Mouse (Mus musculus): ENCODE results near the gene Zfp747. TPM values are rescaled to one million over a fixed set of nuclear protein-coding genes. Genes with fewer than 3 reads are reported as not detected.
"Not testable (repeated sequence)": the region's sequence is repeated elsewhere in the genome, so short reads cannot be mapped to it uniquely, and the experiment has no call there.

Zfp747 gene
- polyA plus RNA-seq, 1 experiment from 2014 or later = 9.1 TPM

DNA sequence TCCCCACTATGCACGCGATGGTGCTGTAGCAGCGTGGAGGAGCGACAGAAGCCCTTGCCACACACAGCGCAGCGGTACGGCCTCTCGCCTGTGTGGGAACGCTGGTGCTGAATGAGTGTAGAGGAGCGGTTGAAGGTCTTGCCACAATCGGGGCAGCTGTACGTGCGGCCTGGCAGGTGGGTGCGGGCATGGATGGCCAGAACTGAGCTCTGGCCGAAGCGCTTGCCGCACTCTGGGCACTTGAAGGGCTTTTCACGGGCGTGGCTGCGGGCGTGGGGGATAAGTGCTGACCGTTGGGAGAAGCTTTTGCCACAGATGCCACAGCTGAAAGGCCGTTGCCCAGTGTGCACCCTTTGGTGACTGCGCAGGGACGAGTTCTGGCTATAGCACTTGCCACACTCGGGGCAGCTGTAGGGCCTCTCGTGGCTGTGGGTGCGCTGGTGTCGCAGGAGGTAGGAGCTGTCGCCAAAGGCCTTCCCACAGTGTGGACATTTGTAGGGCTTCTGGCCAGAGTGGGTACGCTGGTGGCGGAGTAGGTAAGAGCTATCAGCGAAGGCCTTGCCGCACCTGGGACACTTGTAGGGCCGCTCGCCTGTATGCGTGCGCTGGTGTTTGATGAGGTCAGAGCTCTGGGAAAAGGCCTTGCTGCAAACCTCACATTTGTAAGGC, 32.4 kb downstream of the Zfp747 start:
- Histone ChIP-seq H3K36me3 (replicated peaks) (peaks cover 29% of the 10 kb centered on the region), H3K4me3 (replicated peaks) (no peak overlapping the region), H3K9me3 (no peaks in the 10 kb centered on the region), H3K9ac (no peak overlapping the region), H3K27ac (no peak overlapping the region), H3K4me2 (no peak overlapping the region), H3K4me1 (peaks cover 19% of the 10 kb centered on the region), H3K27me3 (0 out of 2 replicates have a peak, but pooled peaks cover 4% of the 10 kb centered on the region)
- no peak for ATAC-seq (ENCODE audit: low FRiP score)
- 95% methylated on average over 38 of the region's 38 CpGs for WGBS

DNA sequence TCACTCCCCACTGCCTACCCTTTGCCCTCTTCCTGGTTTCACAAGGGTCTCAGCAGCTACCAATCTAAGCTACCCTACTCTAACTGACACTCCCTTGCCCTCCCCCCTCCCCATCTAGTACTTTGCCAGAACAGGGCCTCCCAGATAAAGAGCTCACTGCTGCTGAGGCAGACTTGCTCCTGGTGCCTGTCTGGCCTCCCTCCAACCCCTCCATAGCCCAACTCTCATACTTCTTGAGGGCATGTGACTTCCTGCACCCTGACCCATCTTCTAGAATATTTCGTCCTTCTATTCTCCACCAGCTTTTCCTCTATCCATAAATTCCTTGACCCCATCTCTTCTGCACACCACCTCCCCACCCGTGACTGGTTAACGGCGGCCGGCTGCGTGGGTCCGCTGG, 33.0 kb downstream of the Zfp747 start:
- WGBS = 97% methylated on average over 7 of the region's 7 CpGs
- Histone ChIP-seq H3K27me3 (0 out of 2 replicates have a peak, but pooled peaks cover 4% of the 10 kb centered on the region), H3K36me3 (replicated peaks) (peaks cover 29% of the 10 kb centered on the region), H3K4me3 (replicated peaks) (no peak overlapping the region), H3K9me3 (no peaks in the 10 kb centered on the region), H3K27ac (no peak overlapping the region), H3K9ac (no peak overlapping the region), H3K4me1 (peaks cover 19% of the 10 kb centered on the region), H3K4me2 (no peak overlapping the region)
- no peak for ATAC-seq (ENCODE audit: low FRiP score)

DNA sequence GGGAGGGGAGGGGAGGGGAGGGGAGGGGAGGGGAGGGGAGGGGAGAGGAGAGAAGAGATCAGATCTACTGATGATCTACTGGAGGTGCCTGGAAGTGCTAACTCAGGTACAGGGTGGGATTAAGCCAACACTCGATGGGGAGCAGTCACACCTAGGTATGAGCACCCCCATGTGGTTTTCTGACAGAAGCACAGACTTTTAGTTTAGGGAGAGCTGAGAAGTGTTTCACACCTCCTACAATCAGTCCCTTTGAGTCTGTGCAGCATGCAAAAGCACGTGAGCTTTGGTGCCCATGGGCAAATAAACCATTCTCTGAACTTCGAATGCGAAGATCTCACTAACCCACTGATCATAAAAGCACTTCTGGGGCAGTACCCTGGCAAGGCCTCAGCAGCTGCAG, 33.5 kb downstream of the Zfp747 start:
- Histone ChIP-seq H3K4me3 (replicated peaks) (no peak overlapping the region), H3K36me3 (replicated peaks) (peaks cover 29% of the 10 kb centered on the region), H3K4me1 (peaks cover 19% of the 10 kb centered on the region), H3K4me2 (no peak overlapping the region), H3K9me3 (no peaks in the 10 kb centered on the region), H3K27ac (no peak overlapping the region), H3K9ac (no peak overlapping the region), H3K27me3 (0 out of 2 replicates have a peak, but pooled peaks cover 1% of the 10 kb centered on the region)
- no peak for ATAC-seq (ENCODE audit: low FRiP score)
- 63% methylated on average over 4 of the region's 4 CpGs for WGBS

DNA sequence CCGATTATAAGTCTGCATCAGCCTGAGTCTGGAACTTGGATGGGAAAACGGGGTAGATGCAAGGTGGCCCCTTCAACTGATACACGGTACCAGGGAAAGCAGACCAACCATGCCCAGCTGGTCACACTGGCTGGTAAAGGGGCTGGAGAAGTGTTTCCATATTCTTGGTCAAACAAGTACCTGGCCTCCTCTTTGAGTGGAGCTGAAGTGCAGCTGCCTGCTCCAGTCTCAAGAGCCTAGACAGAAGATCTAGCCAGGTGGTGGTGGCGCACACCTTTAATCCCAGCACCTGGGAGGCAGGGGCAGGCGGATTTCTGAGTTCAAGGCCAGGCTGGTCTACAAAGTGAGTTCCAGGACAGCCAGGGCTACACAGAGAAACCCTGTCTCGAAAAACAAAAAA, 34.0 kb downstream of the Zfp747 start:
- Histone ChIP-seq H3K4me1 (peaks cover 18% of the 10 kb centered on the region), H3K36me3 (replicated peaks) (peaks cover 29% of the 10 kb centered on the region)
- not testable (repeated sequence) for H3K27me3 ChIP-seq; ATAC-seq (ENCODE audit: low FRiP score); H3K4me3 ChIP-seq (replicated peaks); H3K27ac ChIP-seq; H3K9ac ChIP-seq; H3K9me3 ChIP-seq; H3K4me2 ChIP-seq
- WGBS = 90% methylated on average over 6 of the region's 6 CpGs

DNA sequence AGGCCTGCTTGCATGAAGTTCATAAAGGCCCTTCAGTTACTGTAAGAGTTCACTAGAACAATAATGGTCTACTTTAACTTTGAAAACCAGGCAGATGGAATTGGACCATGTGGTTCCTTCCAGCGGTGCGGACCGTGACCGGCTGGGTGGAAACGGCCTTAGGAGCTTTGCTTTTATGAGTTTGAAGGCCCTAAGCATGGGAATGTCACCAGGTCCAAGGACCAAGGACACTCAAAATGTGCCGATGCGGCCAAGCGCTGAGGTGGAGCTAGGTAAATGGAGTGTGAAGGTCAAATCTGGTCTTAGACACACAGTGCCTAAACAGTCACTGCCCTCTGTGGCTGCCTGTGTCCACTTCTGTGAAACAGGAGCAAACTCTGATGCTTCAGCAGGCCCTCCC, 34.5 kb downstream of the Zfp747 start:
- Histone ChIP-seq H3K4me3 (replicated peaks) (no peak overlapping the region), H3K36me3 (replicated peaks) (peaks cover 29% of the 10 kb centered on the region), H3K4me1 (peaks cover 13% of the 10 kb centered on the region), H3K27me3 (no peaks in the 10 kb centered on the region), H3K9ac (no peak overlapping the region; the same call in 1 of the 2 replicates), H3K4me2 (no peak overlapping the region), H3K27ac (no peak overlapping the region), H3K9me3 (no peaks in the 10 kb centered on the region)
- 98% methylated on average over 8 of the region's 8 CpGs for WGBS
- no peak for ATAC-seq (ENCODE audit: low FRiP score)

DNA sequence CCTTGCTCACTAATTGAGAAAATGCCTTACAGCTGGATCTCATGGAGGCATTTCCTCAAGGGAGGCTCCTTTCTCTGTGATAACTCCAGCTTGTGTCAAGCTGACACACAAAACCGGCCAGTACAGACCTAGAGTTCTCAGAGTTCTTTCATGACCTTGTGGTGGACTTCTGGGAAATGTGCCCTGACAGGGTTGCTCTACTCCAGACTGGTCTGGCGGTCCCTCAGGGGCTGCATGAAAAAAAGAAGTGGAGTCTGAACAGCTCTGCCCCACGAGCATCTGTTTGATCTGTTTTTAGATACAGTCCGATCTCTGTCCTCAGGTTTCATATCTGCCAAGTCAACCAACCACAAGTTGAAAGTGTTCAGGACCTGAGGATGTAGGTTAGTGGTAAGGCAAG, 38.2 kb downstream of the Zfp747 start:
- ATAC-seq (ENCODE audit: low FRiP score) = no peak
- 82% methylated on average over 4 of the region's 4 CpGs for WGBS
- Histone ChIP-seq H3K27ac (no peak overlapping the region), H3K4me2 (no peak overlapping the region), H3K4me1 (no peaks in the 10 kb centered on the region), H3K9ac (no peak overlapping the region), H3K9me3 (no peaks in the 10 kb centered on the region), H3K36me3 (replicated peaks) (peaks cover 14% of the 10 kb centered on the region), H3K4me3 (replicated peaks) (no peak overlapping the region), H3K27me3 (no peaks in the 10 kb centered on the region)

DNA sequence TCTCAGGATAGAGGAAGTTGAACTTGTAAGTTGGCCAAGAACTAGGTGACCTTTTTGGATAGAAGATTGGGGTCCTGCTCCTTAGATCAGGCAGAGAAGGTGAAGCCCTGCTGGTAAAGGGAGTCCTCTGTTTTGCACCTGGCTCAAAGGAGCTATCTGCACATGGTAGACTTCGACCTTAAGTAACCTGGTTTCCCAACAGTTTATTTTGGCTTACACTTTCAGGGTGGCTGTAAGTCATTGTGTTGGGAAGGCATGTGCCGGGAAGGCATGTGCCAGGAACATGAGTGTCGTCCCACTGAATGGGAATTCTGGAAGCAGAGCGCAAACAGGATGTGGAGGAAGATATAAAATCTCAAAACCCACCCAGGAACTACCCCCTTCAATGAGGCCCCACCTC, 40.2 kb downstream of the Zfp747 start:
- Histone ChIP-seq H3K4me1 (no peaks in the 10 kb centered on the region), H3K4me3 (replicated peaks) (no peak overlapping the region), H3K27me3 (no peaks in the 10 kb centered on the region), H3K9ac (no peak overlapping the region), H3K36me3 (replicated peaks) (no peaks in the 10 kb centered on the region), H3K4me2 (no peak overlapping the region), H3K9me3 (no peaks in the 10 kb centered on the region), H3K27ac (no peak overlapping the region)
- ATAC-seq (ENCODE audit: low FRiP score) = no peak
- WGBS = 87% methylated on average over 4 of the region's 4 CpGs

DNA sequence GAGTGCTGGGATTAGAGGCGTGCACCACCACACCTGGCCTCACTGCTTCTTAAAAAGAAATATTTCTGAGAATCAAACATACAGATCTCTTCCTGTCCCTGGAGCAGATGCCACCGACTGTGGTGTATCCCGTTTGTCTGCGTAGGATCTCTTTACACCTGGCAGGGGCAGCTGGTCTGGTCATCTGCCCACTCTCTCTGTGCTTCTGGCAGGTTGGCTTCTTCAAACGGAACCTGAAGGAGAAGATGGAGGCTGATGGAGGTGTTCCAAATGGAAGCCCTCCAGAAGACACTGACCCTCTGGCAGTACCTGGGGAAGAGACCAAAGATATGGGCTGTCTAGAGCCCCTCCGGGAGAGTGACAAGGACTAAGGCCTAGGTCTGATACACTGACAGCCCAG, 42.6 kb downstream of the Zfp747 start:
- Histone ChIP-seq H3K4me1 (no peaks in the 10 kb centered on the region), H3K4me2 (no peak overlapping the region), H3K27ac (no peak overlapping the region), H3K4me3 (replicated peaks) (no peak overlapping the region), H3K9me3 (no peaks in the 10 kb centered on the region), H3K9ac (no peak overlapping the region), H3K36me3 (replicated peaks) (no peaks in the 10 kb centered on the region), H3K27me3 (no peaks in the 10 kb centered on the region)
- ATAC-seq (ENCODE audit: low FRiP score) = no peak
- WGBS = 83% methylated on average over 6 of the region's 6 CpGs

DNA sequence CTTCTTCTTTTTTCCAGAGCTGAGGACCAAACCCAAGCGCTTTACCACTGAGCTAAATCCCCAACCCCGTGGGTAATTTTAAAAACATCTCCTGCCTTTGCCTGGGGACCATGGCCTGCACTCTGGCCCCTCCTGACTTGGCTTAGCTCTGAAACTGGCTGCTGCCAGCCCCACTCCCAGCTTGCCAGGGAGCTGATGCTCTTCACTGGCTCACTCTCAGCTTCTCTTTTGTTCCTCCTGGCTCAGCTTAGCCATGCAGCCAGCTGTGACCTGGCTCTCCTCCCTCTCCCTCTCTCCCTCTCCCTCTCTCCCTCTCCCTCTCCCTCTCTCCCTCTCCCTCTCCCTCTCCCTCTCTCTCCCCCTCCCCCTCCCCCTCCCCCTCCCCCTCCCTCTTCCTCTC, 49.2 kb downstream of the Zfp747 start:
- Histone ChIP-seq H3K9ac (no peak overlapping the region), H3K27ac (no peak overlapping the region), H3K9me3 (no peaks in the 10 kb centered on the region), H3K36me3 (replicated peaks) (no peaks in the 10 kb centered on the region), H3K4me1 (no peaks in the 10 kb centered on the region), H3K4me2 (no peak overlapping the region), H3K4me3 (replicated peaks) (no peak overlapping the region), H3K27me3 (no peaks in the 10 kb centered on the region)
- WGBS = 49% methylated on average over 2 of the region's 2 CpGs
- no peak for ATAC-seq (ENCODE audit: low FRiP score)

DNA sequence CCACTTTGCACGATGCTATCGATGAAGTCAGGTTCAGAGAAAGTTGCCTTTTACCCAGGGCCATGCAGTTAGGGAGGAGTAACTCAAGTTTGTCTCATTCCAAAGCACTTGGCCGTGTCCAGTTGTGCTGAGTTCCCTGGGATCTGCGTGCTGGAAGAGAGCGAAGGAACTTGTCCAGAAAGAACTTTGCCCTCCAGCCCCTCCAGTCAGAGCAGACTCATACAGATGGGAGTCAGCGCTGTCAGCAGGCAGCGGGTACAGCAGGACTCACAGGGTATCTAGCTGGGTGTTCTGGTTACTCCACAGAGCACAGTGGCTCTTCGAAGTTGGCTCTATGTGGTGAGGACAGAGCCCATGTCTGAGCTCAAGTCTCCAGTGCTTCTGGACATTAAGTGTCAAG, 50.3 kb downstream of the Zfp747 start:
- no peaks in the 10 kb centered on the region for H3K36me3 ChIP-seq (replicated peaks)
- no peak overlapping the region for H3K9ac ChIP-seq
- H3K4me2 ChIP-seq = no peak overlapping the region
- H3K27ac ChIP-seq = no peak overlapping the region
- ATAC-seq (ENCODE audit: low FRiP score) = no peak
- no peak overlapping the region for H3K4me3 ChIP-seq (replicated peaks)
- H3K27me3 ChIP-seq = no peaks in the 10 kb centered on the region
- WGBS = 89% methylated on average over 8 of the region's 8 CpGs
- H3K4me1 ChIP-seq = no peaks in the 10 kb centered on the region
- H3K9me3 ChIP-seq = no peaks in the 10 kb centered on the region

DNA sequence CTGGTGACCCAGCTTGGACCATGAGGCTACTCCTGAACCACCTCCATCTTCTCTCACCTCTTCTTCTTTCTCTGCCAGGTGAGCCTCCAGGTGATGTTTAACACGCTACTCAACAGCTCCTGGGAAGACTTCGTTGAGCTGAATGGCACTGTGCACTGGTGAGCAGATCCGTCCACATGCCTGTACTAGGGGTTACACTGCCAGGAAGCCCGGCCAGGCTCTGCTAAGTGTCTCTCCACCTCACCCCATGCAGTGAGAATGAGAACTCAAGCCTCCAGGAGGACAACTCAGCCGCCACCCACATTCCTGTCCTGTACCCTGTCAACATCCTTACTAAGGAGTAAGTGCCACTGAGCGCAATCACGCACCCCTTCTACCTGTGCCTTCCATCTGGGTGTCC, 50.9 kb downstream of the Zfp747 start:
- WGBS = 88% methylated on average over 7 of the region's 7 CpGs
- no peak overlapping the region for H3K9ac ChIP-seq
- no peak for ATAC-seq (ENCODE audit: low FRiP score)
- H3K4me1 ChIP-seq = no peaks in the 10 kb centered on the region
- H3K27ac ChIP-seq = no peak overlapping the region
- H3K9me3 ChIP-seq = no peaks in the 10 kb centered on the region
- H3K4me2 ChIP-seq = no peak overlapping the region
- no peak overlapping the region for H3K4me3 ChIP-seq (replicated peaks)
- no peaks in the 10 kb centered on the region for H3K36me3 ChIP-seq (replicated peaks)
- no peaks in the 10 kb centered on the region for H3K27me3 ChIP-seq
